Mouse (Mus musculus): ENCODE results near the gene Churc1.
"Not testable (repeated sequence)": the region's sequence is repeated elsewhere in the genome, so short reads cannot be mapped to it uniquely, and the experiment has no call there.

GRCm38 (mm10) chr12:76792540-76792939, 27.2 kb downstream of the Churc1 start:
- not testable (repeated sequence) for TF ChIP-seq CTCF (IDR thresholded peaks at IDR 0.05; ENCODE audit: borderline replicate concordance, extremely low read depth, insufficient read depth, insufficient read length); POLR2A (IDR thresholded peaks at IDR 0.05; ENCODE audit: borderline replicate concordance, extremely low read depth, insufficient read depth, insufficient read length, poor library complexity, severe bottlenecking)

Data from brain, embryonic 14.5 days (tissue).